In the genomic region with DNA sequence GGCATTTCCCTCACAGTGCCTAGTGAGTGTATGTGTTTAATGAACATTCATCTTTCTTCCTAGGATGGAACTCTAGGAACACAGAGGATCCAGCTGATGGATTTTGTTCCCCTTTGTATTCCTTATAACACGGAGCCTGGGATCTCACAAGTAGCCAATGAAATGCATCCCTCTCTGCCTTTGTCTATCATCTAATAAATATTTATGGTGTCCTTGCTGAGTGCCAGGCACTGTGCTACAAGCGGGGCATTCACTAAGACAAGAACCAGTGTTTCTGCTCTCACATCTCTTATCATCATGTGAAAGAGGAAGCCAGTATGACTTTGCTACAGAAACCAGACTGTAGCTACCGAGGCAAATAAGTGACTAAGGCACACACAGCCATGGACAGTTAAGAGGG, we compare ENCODE assay signal across 19 mouse cellular contexts. TPM values are rescaled to one million over a fixed set of nuclear protein-coding genes. Genes with fewer than 3 reads are reported as not detected.
DNase-seq lines count a peak whose midpoint lies in the region; ATAC-seq lines count a peak whose summit lies in the region.
"Had no signal": no experiment of that assay in that cellular context is flagged by ENCODE, and none has a peak within 500 bp of the region (broad histone marks: within the 10 kb centered on the region; RNA-seq: fewer than 3 reads in every experiment).

No protein-coding gene starts in this region.

- no peaks in the 10 kb centered on the region for H3K36me3 ChIP-seq in midbrain, embryonic 13.5 days
- H3K36me3 ChIP-seq: limb, embryonic 15.5 days; liver, embryonic 15.5 days; neural tube, embryonic 12.5 days had no signal

- no peak overlapping the region for H3K27ac ChIP-seq in midbrain, embryonic 13.5 days
- H3K27ac ChIP-seq: limb, embryonic 15.5 days; liver, embryonic 15.5 days; macrophage; neural tube, embryonic 12.5 days had no signal

- no peak for DNase-seq in frontal cortex, adult 2 months (ENCODE audit: extremely low spot score in 1 of 2, low spot score in 1 of 2)
- DNase-seq in layer of hippocampus, adult 9-11 months = peak; percentile 29
- DNase-seq in layer of hippocampus, adult 18-20 months (ENCODE audit: low spot score in 2 of 2) = no peak
- DNase-seq in MEL-GATA-1-ER (ENCODE audit: extremely low read depth, low read depth) = peak; percentile 6
- no peak for DNase-seq in urinary bladder, postnatal 14 days (ENCODE audit: low spot score)
- DNase-seq: cerebellum, adult 9-10 months; heart, adult 18-20 months; spleen, adult 18-20 months; thymus, postnatal 25 days had no signal

- no peak overlapping the region for H3K4me2 ChIP-seq in midbrain, embryonic 13.5 days (replicated peaks)
- H3K4me2 ChIP-seq: limb, embryonic 15.5 days; liver, embryonic 15.5 days; neural tube, embryonic 12.5 days had no signal

- H3K9ac ChIP-seq in midbrain, embryonic 13.5 days (replicated peaks) = no peak overlapping the region
- H3K9ac ChIP-seq: limb, embryonic 15.5 days; liver, embryonic 15.5 days; neural tube, embryonic 12.5 days had no signal

- H3K27me3 ChIP-seq in midbrain, embryonic 13.5 days = peaks cover 18% of the 10 kb centered on the region
- H3K27me3 ChIP-seq: CH12.LX; limb, embryonic 15.5 days had no signal

- H3K4me1 ChIP-seq in midbrain, embryonic 13.5 days (replicated peaks) = peaks cover 26% of the 10 kb centered on the region

- 11% methylated on average over 3 of the region's 3 CpGs for WGBS in midbrain, embryonic 13.5 days

- H3K4me3 ChIP-seq in midbrain, embryonic 13.5 days (replicated peaks) = no peak overlapping the region
- H3K4me3 ChIP-seq: limb, embryonic 15.5 days; liver, embryonic 15.5 days; neural tube, embryonic 12.5 days had no signal

- 0 out of 2 replicates have a peak, but pooled peaks have one; percentile 13 for ATAC-seq in frontal cortex, adult (ENCODE audit: low TSS enrichment)
- ATAC-seq in midbrain, embryonic 13.5 days = peak; percentile 41; the same call in 1 of the 2 replicates
- ATAC-seq: intestine, embryonic 16.5 days had no signal

- H3K9me3 ChIP-seq in midbrain, embryonic 13.5 days = no peaks in the 10 kb centered on the region
- H3K9me3 ChIP-seq: limb, embryonic 15.5 days; liver, embryonic 15.5 days; neural tube, embryonic 12.5 days had no signal

RNA-seq across cellular contexts. Expression of gene Plekhh2, which starts 3.0 kb away (rescaled TPM):
- polyA plus RNA-seq in frontal cortex, adult 2 months (2012; rRNA removed) = 8.4 and 9.0 TPM in 2 replicates
- 1 to 10 TPM; 5.0 to 5.9 TPM for total RNA-seq in layer of hippocampus, adult 18-20 months (2021)
- polyA plus RNA-seq in midbrain, embryonic 13.5 days (2015; fragmentation: Nextera tagmentation; extraction: Ambion mirVana) = 1.6 and 1.7 TPM in 2 replicates
- total RNA-seq: hematopoietic stem cell, adult 5-6 weeks; monocyte, adult 5-6 weeks had no signal

RNA-seq across cellular contexts. Expression of gene Thada, which starts 42.7 kb away (rescaled TPM):
- polyA plus RNA-seq in frontal cortex, adult 2 months (2012; rRNA removed) = 5.1 and 6.1 TPM in 2 replicates
- total RNA-seq in layer of hippocampus, adult 18-20 months (2021) = 10 to 100 TPM; 12.9 to 15.2 TPM
- 6.8 and 7.6 TPM in 2 replicates for polyA plus RNA-seq in midbrain, embryonic 13.5 days (2015; fragmentation: Nextera tagmentation; extraction: Ambion mirVana)

Comparison
In these comparisons a context has a peak if more than half of its experiments do, and no peak if none do; other contexts are left out.
1. DNase-seq: peak in layer of hippocampus, adult 9-11 months (single experiment) and MEL-GATA-1-ER (single experiment); none in frontal cortex, adult 2 months (0 of 2), layer of hippocampus, adult 18-20 months (0 of 2) and urinary bladder, postnatal 14 days (single experiment).